In genomic region chr2:126904162-126904561, GRCm38 (mm10) we compare ENCODE assay signal across 19 mouse cellular contexts. TPM values are rescaled to one million over a fixed set of nuclear protein-coding genes. Genes with fewer than 3 reads are reported as not detected.
A peak's percentile ranks its signal among the peaks of the same experiment; 100 is the strongest.
DNase-seq lines count a peak whose midpoint lies in the region; TF ChIP-seq lines count a peak whose summit lies in the region.
"Had no signal": no experiment of that assay in that cellular context is flagged by ENCODE, and none has a peak within 500 bp of the region (broad histone marks: within the 10 kb centered on the region; RNA-seq: fewer than 3 reads in every experiment).

No protein-coding gene starts in this region.

- no peaks in the 10 kb centered on the region for H3K27me3 ChIP-seq in MEL (ENCODE audit: control insufficient read depth in 1 of 2, insufficient read depth in 2 of 2, low read length in 2 of 2)
- H3K27me3 ChIP-seq in splenic B cell, adult 2 months (ENCODE audit: control insufficient read depth, insufficient read depth, low read length, poor library complexity, severe bottlenecking), result no peaks in the 10 kb centered on the region
- H3K27me3 ChIP-seq: CH12.LX; embryonic facial prominence, embryonic 12.5 days; forebrain, embryonic 15.5 days; heart, embryonic 12.5 days; intestine, embryonic 15.5 days had no signal

- no peak overlapping the region for H3K9ac ChIP-seq in MEL (ENCODE audit: control insufficient read depth, low read depth, low read length, poor library complexity, severe bottlenecking)
- H3K9ac ChIP-seq: embryonic facial prominence, embryonic 12.5 days; forebrain, embryonic 15.5 days; heart, embryonic 12.5 days; hindbrain, embryonic 14.5 days; intestine, embryonic 15.5 days had no signal

- no peak for TF ChIP-seq EP300 in MEL (IDR thresholded peaks at IDR 0.05; ENCODE audit: low read depth in 1 of 2, low read length in 2 of 2)

- no peaks in the 10 kb centered on the region for H3K9me3 ChIP-seq in MEL (replicated peaks; ENCODE audit: insufficient read depth, low read length)
- H3K9me3 ChIP-seq: embryonic facial prominence, embryonic 12.5 days; forebrain, embryonic 15.5 days; hindbrain, embryonic 10.5 days; intestine, embryonic 15.5 days had no signal

- TF ChIP-seq RAD21 in MEL (IDR thresholded peaks at IDR 0.05; ENCODE audit: low read depth, low read length), result no peak

- H3K4me1 ChIP-seq in MEL (ENCODE audit: control insufficient read depth in 1 of 2, insufficient read depth in 2 of 2, low read length in 2 of 2), result no peaks in the 10 kb centered on the region
- H3K4me1 ChIP-seq: embryonic facial prominence, embryonic 12.5 days; forebrain, embryonic 15.5 days; heart, embryonic 12.5 days; hindbrain, embryonic 10.5 days; intestine, embryonic 15.5 days had no signal

- no peak for TF ChIP-seq POLR2A in MEL (IDR thresholded peaks at IDR 0.05; ENCODE audit: control insufficient read depth in 1 of 2, insufficient read depth in 1 of 2, low read depth in 1 of 2, low read length in 2 of 2, poor library complexity in 1 of 2)

- peak; percentile 4 to 24 for DNase-seq in cerebellum, postnatal 14 days
- DNase-seq in cerebellum, postnatal 4 days (ENCODE audit: low spot score in 2 of 2), result no peak
- DNase-seq in A20 (ENCODE audit: low read depth, low spot score) (peak; percentile 54), MEL (ENCODE audit: low read depth, low spot score) (peak; percentile 14)
- DNase-seq in splenic B cell, adult 2 months (ENCODE audit: low read depth, low spot score), result peak; percentile 24
- no peak for DNase-seq in frontal cortex, adult 2 months (ENCODE audit: extremely low spot score in 1 of 2, low spot score in 1 of 2)
- DNase-seq in natural killer cell, adult 2 months (ENCODE audit: low spot score in 2 of 2), result no peak
- DNase-seq: adrenal gland, adult 2 months; adrenal gland, postnatal 25 days; gastrocnemius, postnatal 10 days; heart, adult 2 months; kidney, adult 2 months had no signal

- H3K79me2 ChIP-seq in MEL (ENCODE audit: control insufficient read depth, insufficient read depth, low read length, poor library complexity), result no peaks in the 10 kb centered on the region

- H3K4me3 ChIP-seq in MEL (ENCODE audit: control insufficient read depth in 1 of 2, insufficient read depth in 1 of 2, low read depth in 2 of 2, low read length in 2 of 2), result no peak overlapping the region
- H3K4me3 ChIP-seq: embryonic facial prominence, embryonic 12.5 days; forebrain, embryonic 15.5 days; heart, adult 2 months; heart, embryonic 12.5 days; hindbrain, embryonic 10.5 days; intestine, embryonic 15.5 days had no signal

- peaks cover 0 to 1% of the 10 kb centered on the region in 2 experiments; a peak in 1 of 4 replicates for H3K36me3 ChIP-seq in MEL (ENCODE audit: control insufficient read depth in 1 of 2, insufficient read depth in 2 of 2, low read length in 2 of 2)
- H3K36me3 ChIP-seq in splenic B cell, adult 2 months (ENCODE audit: control insufficient read depth, insufficient read depth, low read length, poor library complexity, severe bottlenecking), result peaks cover 11% of the 10 kb centered on the region

- H3K27ac ChIP-seq in MEL (ENCODE audit: control insufficient read depth, low read depth, low read length), result no peak overlapping the region
- H3K27ac ChIP-seq: embryonic facial prominence, embryonic 12.5 days; forebrain, embryonic 15.5 days; heart, adult 2 months; hindbrain, embryonic 10.5 days; hindbrain, embryonic 14.5 days; intestine, embryonic 15.5 days had no signal

- no peak for TF ChIP-seq CTCF in MEL (IDR thresholded peaks at IDR 0.05 in 2 of 3, conservative IDR thresholded peaks at IDR 0.05 in 1 of 3; ENCODE audit: control insufficient read depth in 1 of 3, insufficient read depth in 1 of 3, low read depth in 2 of 3, low read length in 3 of 3, poor library complexity in 1 of 3, severe bottlenecking in 1 of 3)

TF ChIP-seq in MEL, 35 proteins besides CTCF, POLR2A, EP300 and RAD21:
- TF ChIP-seq UBTF (IDR thresholded peaks at IDR 0.05; ENCODE audit: borderline replicate concordance, insufficient read depth, low read depth, low read length), result no peak

RNA-seq across cellular contexts. Expression of gene Trpm7, which starts 28.1 kb away (rescaled TPM):
- total RNA-seq in MEL (2012; rRNA removed), result 22.3 and 27.4 TPM in 2 replicates
- polyA plus RNA-seq in MEL (2012; ENCODE audit: insufficient read depth in 1 of 2, insufficient read length in 2 of 2, low read depth in 1 of 2, low replicate concordance in 2 of 2, missing spikeins in 1 of 2), result 10 to 100 TPM in 1 of 2 experiments, not detected in 1; 23.1 TPM
- polyA plus RNA-seq in frontal cortex, adult 2 months (2012; rRNA removed), result 30.4 and 41.2 TPM in 2 replicates

RNA-seq across cellular contexts. Expression of gene Sppl2a, which starts 28.9 kb away (rescaled TPM):
- total RNA-seq in MEL (2012; rRNA removed), result 16.6 and 17.5 TPM in 2 replicates
- 10 to 100 TPM in 1 of 2 experiments, not detected in 1; 12.1 TPM for polyA plus RNA-seq in MEL (2012; ENCODE audit: insufficient read depth in 1 of 2, insufficient read length in 2 of 2, low read depth in 1 of 2, low replicate concordance in 2 of 2, missing spikeins in 1 of 2)
- 20.8 and 25.0 TPM in 2 replicates for polyA plus RNA-seq in frontal cortex, adult 2 months (2012; rRNA removed)

Comparison
In these comparisons a context has a peak if more than half of its experiments do, and no peak if none do; other contexts are left out.
1. DNase-seq: peak in cerebellum, postnatal 14 days (2 of 2), A20 (single experiment), MEL (single experiment) and splenic B cell, adult 2 months (single experiment); none in cerebellum, postnatal 4 days (0 of 2), frontal cortex, adult 2 months (0 of 2) and natural killer cell, adult 2 months (0 of 2).